Mouse (Mus musculus) liver, adult (tissue): ENCODE results near the gene Gpatch3.

Experiments used
- GATA4 ChIP-seq: IDR thresholded peaks from 2 replicates; pipeline ENCODE4 v1.6.1; 2014; ENCODE audit warnings: mild to moderate bottlenecking, low read length; ENCODE audit not compliant: insufficient replicate concordance

The Gpatch3 gene

GRCm38 (mm10) chr4:133567251-133567650 lies 7.3 kb upstream of the Gpatch3 start:
- no peak for TF ChIP-seq GATA4

- no peak for TF ChIP-seq GATA4
Observed at GRCm38 (mm10) chr4:133569291-133570065, 5.1 kb upstream of the Gpatch3 start.

GRCm38 (mm10) chr4:133570066-133570466 lies 4.5 kb upstream of the Gpatch3 start:
- no peak for TF ChIP-seq GATA4

GRCm38 (mm10) chr4:133574843-133575202 lies 278 bp downstream of the Gpatch3 start:
- TF ChIP-seq GATA4: no peak

GRCm38 (mm10) chr4:133577983-133578382 lies 3.4 kb downstream of the Gpatch3 start:
- no peak for TF ChIP-seq GATA4

GRCm38 (mm10) chr4:133583690-133584058 lies 9.1 kb downstream of the Gpatch3 start:
- TF ChIP-seq GATA4: no peak

- no peak; the same call in 1 of the 2 replicates for TF ChIP-seq GATA4
Observed at GRCm38 (mm10) chr4:133584059-133584951, 9.8 kb downstream of the Gpatch3 start, which contains the start of gene Gpn2. Gpn2 (plus strand) TSS chr4:133584362.

GRCm38 (mm10) chr4:133592570-133592969 lies 18.0 kb downstream of the Gpatch3 start:
- TF ChIP-seq GATA4: no peak

- TF ChIP-seq GATA4: no peak
Observed at GRCm38 (mm10) chr4:133595538-133595937, 21.0 kb downstream of the Gpatch3 start.

- no peak for TF ChIP-seq GATA4
Observed at GRCm38 (mm10) chr4:133596084-133596483, 21.5 kb downstream of the Gpatch3 start.

- no peak for TF ChIP-seq GATA4
Observed at GRCm38 (mm10) chr4:133598616-133599015, 24.1 kb downstream of the Gpatch3 start.

- TF ChIP-seq GATA4: no peak
Observed at GRCm38 (mm10) chr4:133599116-133599515, 24.6 kb downstream of the Gpatch3 start.

GRCm38 (mm10) chr4:133599571-133600073 lies 25.1 kb downstream of the Gpatch3 start:
- TF ChIP-seq GATA4: no peak

GRCm38 (mm10) chr4:133600306-133600705 lies 25.8 kb downstream of the Gpatch3 start:
- TF ChIP-seq GATA4: no peak

- no peak for TF ChIP-seq GATA4
Observed at GRCm38 (mm10) chr4:133601721-133602218, 27.2 kb downstream of the Gpatch3 start, which contains the start of gene Sfn. Sfn (minus strand) TSS chr4:133602168.
